7 mouse cellular contexts compared by ENCODE assay signal in the genomic region with DNA sequence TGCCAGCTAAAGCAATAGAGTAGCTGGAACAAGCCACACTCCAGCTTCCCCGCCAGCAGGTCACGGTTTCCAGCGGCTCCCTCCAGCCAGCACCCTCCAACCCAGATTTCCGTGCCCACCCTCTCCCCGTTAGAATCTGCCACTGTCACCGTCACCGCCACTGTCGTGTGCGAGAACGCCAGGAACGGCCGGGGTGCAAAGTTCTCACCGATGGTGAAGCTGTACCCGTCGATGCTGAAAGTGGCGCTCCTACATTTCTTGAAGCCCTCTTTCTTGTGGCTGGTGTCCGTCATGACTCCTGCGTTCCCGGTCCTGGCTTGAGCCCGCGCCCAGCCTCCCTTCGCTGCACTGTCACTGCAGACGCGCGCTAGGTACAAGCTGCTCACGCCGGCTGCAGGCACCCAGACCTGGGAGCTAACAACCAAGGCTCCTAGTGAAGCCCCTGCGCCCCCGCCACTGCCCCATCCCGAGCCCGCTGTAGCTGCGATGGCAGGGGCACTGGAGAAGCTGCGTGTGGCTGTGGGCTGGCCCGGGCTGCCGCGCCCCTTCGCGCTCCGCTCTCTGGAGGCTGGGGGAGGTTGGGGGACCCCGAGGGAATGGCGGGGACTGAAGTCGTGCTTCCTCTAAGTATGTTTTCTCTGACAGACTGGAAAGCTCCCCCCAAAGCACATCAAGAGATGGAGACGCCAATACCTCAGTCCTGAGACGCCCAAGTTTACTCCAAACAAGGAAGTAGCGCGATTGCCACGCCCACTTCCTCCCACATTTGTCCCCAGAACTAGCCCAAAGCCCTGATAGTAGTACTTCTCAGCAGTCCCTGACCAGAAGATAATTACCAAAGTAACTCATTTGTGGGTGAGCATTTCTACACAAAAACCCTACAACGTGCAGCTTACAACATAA. TPM values are rescaled to one million over a fixed set of nuclear protein-coding genes. Genes with fewer than 3 reads are reported as not detected.
DNase-seq lines count a peak whose midpoint lies in the region; ATAC-seq and TF ChIP-seq lines count a peak whose summit lies in the region.

A gene (minus strand): TSS at position 634 of the 903 bp plus-strand sequence.

- H3K9ac ChIP-seq in heart, embryonic 15.5 days: peak within 1 kb of the TSS; percentile 64

- peak within 1 kb of the TSS; percentile 85 for H3K4me3 ChIP-seq in E14TG2a.4 (replicated peaks; ENCODE audit: low read length)
- H3K4me3 ChIP-seq in heart, embryonic 15.5 days: peak within 1 kb of the TSS; percentile 83

- peak within 1 kb of the TSS; percentile 99 for H3K4me2 ChIP-seq in heart, embryonic 15.5 days

- ATAC-seq in heart, embryonic 15.5 days (replicated peaks; ENCODE audit: insufficient number of reproducible peaks, insufficient read depth, low FRiP score, low read depth): peak; percentile 66

- H3K27ac ChIP-seq in heart, embryonic 15.5 days: no peak within 1 kb of the TSS

- H3K27me3 ChIP-seq in E14TG2a.4 (ENCODE audit: insufficient read depth, low read length): peaks cover 32% of the 10 kb centered on the region
- peaks cover 12% of the 10 kb centered on the region; the same call in 1 of the 2 replicates for H3K27me3 ChIP-seq in heart, embryonic 15.5 days

- peak; percentile 85 for DNase-seq in R1 (ENCODE audit: low read depth, low spot score)
- peak; percentile 75 for DNase-seq in embryo, embryonic 11 days
- peak; percentile 67 for DNase-seq in kidney, postnatal 10 days
- peak; percentile 51 for DNase-seq in lung, postnatal 14 days
- peak; percentile 69 for DNase-seq in retina, postnatal 1 day

- TF ChIP-seq CTCF in E14TG2a.4 (conservative IDR thresholded peaks at IDR 0.05; ENCODE audit: low read length): no peak

- H3K9me3 ChIP-seq in E14TG2a.4 (ENCODE audit: low read length): no peaks in the 10 kb centered on the region
- H3K9me3 ChIP-seq in heart, embryonic 15.5 days (replicated peaks): no peaks in the 10 kb centered on the region

- under 1% methylated on average over 48 of the region's 48 CpGs for WGBS in heart, embryonic 15.5 days

- H3K4me1 ChIP-seq in E14TG2a.4 (replicated peaks; ENCODE audit: low read depth, low read length): peaks cover 4% of the 10 kb centered on the region; the same call in 1 of the 2 replicates
- H3K4me1 ChIP-seq in heart, embryonic 15.5 days (replicated peaks): 0 out of 2 replicates have a peak, but pooled peaks cover 3% of the 10 kb centered on the region

- no peaks in the 10 kb centered on the region for H3K36me3 ChIP-seq in E14TG2a.4 (ENCODE audit: insufficient read depth, low read length)
- H3K36me3 ChIP-seq in heart, embryonic 15.5 days: no peaks in the 10 kb centered on the region

RNA-seq across cellular contexts. Expression of the gene that starts here (rescaled TPM):
- polyA plus RNA-seq in heart, embryonic 15.5 days (2015; fragmentation: Nextera tagmentation; extraction: Ambion mirVana): 8.3 and 11.2 TPM in 2 replicates
